Mouse (Mus musculus): ENCODE measurements around the gene Eif5. TPM values are rescaled to one million over a fixed set of nuclear protein-coding genes. Genes with fewer than 3 reads are reported as not detected.

Gene Eif5
- polyA plus RNA-seq (2011; ENCODE audit: insufficient read length, low read depth, missing spikeins): 357 and 363 TPM in 2 replicates

GRCm38 (mm10) chr12:111537796-111538291, at the start of gene Eif5:
Gene Eif5, plus strand, starts transcription at chr12:111538016.
- H3K4me1 ChIP-seq (ENCODE audit: control insufficient read depth, insufficient read depth, low read length): peaks cover 8% of the 10 kb centered on the region
- H3K4me3 ChIP-seq (ENCODE audit: insufficient read depth, low read length): peak within 1 kb of the TSS; percentile 85
- TF ChIP-seq CTCF (IDR thresholded peaks at IDR 0.05; ENCODE audit: borderline replicate concordance, insufficient read depth, low read length): no peak
- TF ChIP-seq POLR2A (IDR thresholded peaks at IDR 0.05; ENCODE audit: low read depth, low read length): peak; percentile 89
- H3K27ac ChIP-seq (ENCODE audit: insufficient read depth, low read length): peak within 1 kb of the TSS; percentile 92

GRCm38 (mm10) chr12:111489261-111489865, 48.5 kb upstream of the Eif5 start:
- Histone ChIP-seq H3K4me1 (ENCODE audit: control insufficient read depth, insufficient read depth, low read length) (no peaks in the 10 kb centered on the region), H3K27ac (ENCODE audit: insufficient read depth, low read length) (no peak overlapping the region), H3K4me3 (ENCODE audit: insufficient read depth, low read length) (no peak overlapping the region)
- no peak for TF ChIP-seq POLR2A (IDR thresholded peaks at IDR 0.05; ENCODE audit: low read depth, low read length)
- TF ChIP-seq CTCF (IDR thresholded peaks at IDR 0.05; ENCODE audit: borderline replicate concordance, insufficient read depth, low read length): no peak

GRCm38 (mm10) chr12:111494931-111495330, 42.9 kb upstream of the Eif5 start:
- no peaks in the 10 kb centered on the region for H3K4me1 ChIP-seq (ENCODE audit: control insufficient read depth, insufficient read depth, low read length)
- H3K27ac ChIP-seq (ENCODE audit: insufficient read depth, low read length): no peak overlapping the region
- TF ChIP-seq POLR2A (IDR thresholded peaks at IDR 0.05; ENCODE audit: low read depth, low read length) (no peak), CTCF (IDR thresholded peaks at IDR 0.05; ENCODE audit: borderline replicate concordance, insufficient read depth, low read length) (no peak)
- H3K4me3 ChIP-seq (ENCODE audit: insufficient read depth, low read length): no peak overlapping the region

- Histone ChIP-seq H3K27ac (ENCODE audit: insufficient read depth, low read length) (no peak overlapping the region), H3K4me3 (ENCODE audit: insufficient read depth, low read length) (no peak overlapping the region), H3K4me1 (ENCODE audit: control insufficient read depth, insufficient read depth, low read length) (no peaks in the 10 kb centered on the region)
- TF ChIP-seq CTCF (IDR thresholded peaks at IDR 0.05; ENCODE audit: borderline replicate concordance, insufficient read depth, low read length) (no peak), POLR2A (IDR thresholded peaks at IDR 0.05; ENCODE audit: low read depth, low read length) (no peak)
Measured at GRCm38 (mm10) chr12:111497076-111497475, 40.7 kb upstream of the Eif5 start.

- H3K4me3 ChIP-seq (ENCODE audit: insufficient read depth, low read length): no peak overlapping the region
- no peaks in the 10 kb centered on the region for H3K4me1 ChIP-seq (ENCODE audit: control insufficient read depth, insufficient read depth, low read length)
- no peak overlapping the region for H3K27ac ChIP-seq (ENCODE audit: insufficient read depth, low read length)
- TF ChIP-seq POLR2A (IDR thresholded peaks at IDR 0.05; ENCODE audit: low read depth, low read length): no peak
- TF ChIP-seq CTCF (IDR thresholded peaks at IDR 0.05; ENCODE audit: borderline replicate concordance, insufficient read depth, low read length): no peak
Measured at GRCm38 (mm10) chr12:111499617-111500016, 38.2 kb upstream of the Eif5 start.

- Histone ChIP-seq H3K27ac (ENCODE audit: insufficient read depth, low read length) (no peak overlapping the region), H3K4me1 (ENCODE audit: control insufficient read depth, insufficient read depth, low read length) (no peaks in the 10 kb centered on the region), H3K4me3 (ENCODE audit: insufficient read depth, low read length) (no peak overlapping the region)
- TF ChIP-seq POLR2A (IDR thresholded peaks at IDR 0.05; ENCODE audit: low read depth, low read length): no peak
- TF ChIP-seq CTCF (IDR thresholded peaks at IDR 0.05; ENCODE audit: borderline replicate concordance, insufficient read depth, low read length): no peak
Measured at GRCm38 (mm10) chr12:111500725-111501124, 37.1 kb upstream of the Eif5 start.

GRCm38 (mm10) chr12:111503063-111503567, 34.7 kb upstream of the Eif5 start:
- H3K27ac ChIP-seq (ENCODE audit: insufficient read depth, low read length): no peak overlapping the region
- no peaks in the 10 kb centered on the region for H3K4me1 ChIP-seq (ENCODE audit: control insufficient read depth, insufficient read depth, low read length)
- no peak overlapping the region for H3K4me3 ChIP-seq (ENCODE audit: insufficient read depth, low read length)
- TF ChIP-seq POLR2A (IDR thresholded peaks at IDR 0.05; ENCODE audit: low read depth, low read length): no peak
- TF ChIP-seq CTCF (IDR thresholded peaks at IDR 0.05; ENCODE audit: borderline replicate concordance, insufficient read depth, low read length): no peak

- Histone ChIP-seq H3K4me1 (ENCODE audit: control insufficient read depth, insufficient read depth, low read length) (no peaks in the 10 kb centered on the region), H3K4me3 (ENCODE audit: insufficient read depth, low read length) (no peak overlapping the region), H3K27ac (ENCODE audit: insufficient read depth, low read length) (no peak overlapping the region)
- TF ChIP-seq POLR2A (IDR thresholded peaks at IDR 0.05; ENCODE audit: low read depth, low read length): no peak
- TF ChIP-seq CTCF (IDR thresholded peaks at IDR 0.05; ENCODE audit: borderline replicate concordance, insufficient read depth, low read length): no peak
Measured at GRCm38 (mm10) chr12:111503571-111503970, 34.2 kb upstream of the Eif5 start.

- Histone ChIP-seq H3K4me3 (ENCODE audit: insufficient read depth, low read length) (no peak overlapping the region), H3K27ac (ENCODE audit: insufficient read depth, low read length) (no peak overlapping the region), H3K4me1 (ENCODE audit: control insufficient read depth, insufficient read depth, low read length) (no peaks in the 10 kb centered on the region)
- TF ChIP-seq CTCF (IDR thresholded peaks at IDR 0.05; ENCODE audit: borderline replicate concordance, insufficient read depth, low read length) (peak; percentile 85), POLR2A (IDR thresholded peaks at IDR 0.05; ENCODE audit: low read depth, low read length) (no peak)
Measured at GRCm38 (mm10) chr12:111504904-111505303, 32.9 kb upstream of the Eif5 start.

- H3K27ac ChIP-seq (ENCODE audit: insufficient read depth, low read length): no peak overlapping the region
- no peak overlapping the region for H3K4me3 ChIP-seq (ENCODE audit: insufficient read depth, low read length)
Measured at GRCm38 (mm10) chr12:111507001-111507400, 30.8 kb upstream of the Eif5 start.

More at GRCm38 (mm10) chr12:111507001-111507400, 30.8 kb upstream of the Eif5 start:
- TF ChIP-seq CTCF (IDR thresholded peaks at IDR 0.05; ENCODE audit: borderline replicate concordance, insufficient read depth, low read length): no peak
- TF ChIP-seq POLR2A (IDR thresholded peaks at IDR 0.05; ENCODE audit: low read depth, low read length): no peak
- no peaks in the 10 kb centered on the region for H3K4me1 ChIP-seq (ENCODE audit: control insufficient read depth, insufficient read depth, low read length)
